Mouse (Mus musculus) induced T-regulatory cell, adult 2 months (primary cell): Measurements from ENCODE around the gene Trim17.
"Not testable (repeated sequence)": the region's sequence is repeated elsewhere in the genome, so short reads cannot be mapped to it uniquely, and the experiment has no call there.

Experiments
- DNase-seq: peaks from one replicate; pipeline ENCODE4 v3.0.0-alpha.2; 2012; ENCODE audit warnings: low read depth

Trim17 gene

DNA sequence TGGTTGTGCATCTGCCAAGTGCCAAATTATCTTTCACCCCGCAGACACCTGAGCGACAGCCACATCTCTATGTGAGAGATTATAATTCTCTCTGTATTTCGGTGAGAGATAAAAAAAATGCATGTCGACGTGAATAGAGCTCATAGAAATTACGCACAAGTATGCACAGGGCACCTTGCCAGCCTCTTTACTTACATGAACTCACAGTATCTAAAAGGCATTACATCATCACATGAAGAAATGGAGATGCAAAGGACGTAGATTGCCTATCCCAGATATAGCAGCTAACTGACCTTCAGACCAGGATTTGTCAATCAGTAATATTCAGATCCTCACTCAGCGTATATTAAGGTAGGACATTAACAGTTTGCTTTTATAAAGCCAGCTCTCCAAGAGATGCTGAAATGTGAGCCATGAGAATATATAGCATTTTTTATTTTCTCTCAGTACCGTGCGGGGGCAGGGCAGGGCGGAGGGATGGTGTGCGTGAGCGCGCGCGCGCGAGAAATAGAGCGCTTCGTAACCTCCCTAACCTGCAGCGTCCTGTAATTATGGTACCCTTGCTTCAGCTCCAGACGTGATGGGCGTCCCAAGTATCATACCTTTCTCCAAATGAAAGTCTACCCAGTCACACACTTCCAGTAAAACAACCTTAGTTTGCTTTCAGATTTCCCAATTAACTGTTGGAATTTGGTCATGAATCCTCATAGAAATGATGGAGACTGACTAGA is 6.5 kb upstream of the Trim17 start:
- DNase-seq: no peak

- DNase-seq: peak; percentile 91
These were observed 5.7 kb upstream of the Trim17 start, which contains the start of gene Hist3h2ba for GRCm38 (mm10) chr11:58948542-58949479. Gene Hist3h2ba, plus strand, starts transcription at chr11:58948920.

GRCm38 (mm10) chr11:58949480-58950431 is 4.7 kb upstream of the Trim17 start:
- DNase-seq: no peak

DNA sequence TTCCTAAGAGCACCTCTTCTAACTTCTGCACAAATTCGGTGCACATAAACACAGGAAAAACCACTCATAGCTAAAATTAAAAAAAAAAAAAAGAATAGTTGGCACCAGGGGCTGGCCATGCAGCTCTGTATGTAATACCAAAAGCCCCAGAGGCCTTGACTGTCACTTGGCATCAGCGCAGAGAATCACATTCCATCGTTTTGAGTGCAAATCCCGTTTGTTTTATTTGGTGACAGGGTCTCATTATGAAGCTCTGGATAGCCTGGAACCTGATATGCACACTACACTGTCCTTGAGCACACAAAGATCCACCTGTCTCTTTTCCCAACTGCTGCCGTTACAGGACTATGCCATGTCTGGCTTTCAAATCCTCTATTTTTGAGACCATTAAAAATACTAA is 3.3 kb upstream of the Trim17 start:
- no peak for DNase-seq

- DNase-seq: peak; percentile 82
These were observed 925 bp upstream of the Trim17 start for GRCm38 (mm10) chr11:58953351-58954169.

GRCm38 (mm10) chr11:58954170-58954419 is 390 bp upstream of the Trim17 start:
- not testable (repeated sequence) for DNase-seq

- DNase-seq: peak; percentile 54
These were observed 820 bp downstream of the Trim17 start for GRCm38 (mm10) chr11:58955143-58955867.

DNA sequence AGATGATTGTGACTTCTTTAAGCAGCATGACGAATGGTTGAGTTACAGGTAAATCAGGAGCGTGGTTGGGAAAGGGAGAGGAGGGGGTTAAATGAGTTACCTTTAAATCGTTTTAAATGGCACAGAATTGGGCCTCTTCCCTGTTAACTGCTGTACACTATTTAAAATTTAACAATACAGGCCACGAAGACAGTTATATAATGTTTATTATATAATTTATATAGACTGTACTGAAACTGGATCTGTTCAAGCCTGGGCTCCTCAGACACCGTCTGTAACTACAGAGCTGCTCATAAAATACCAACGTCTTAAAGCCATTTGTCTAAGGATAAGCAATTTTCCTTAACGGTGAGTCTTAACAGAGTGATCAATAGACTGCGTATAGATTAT is 1.4 kb downstream of the Trim17 start:
- no peak for DNase-seq

GRCm38 (mm10) chr11:58957226-58957914 is 2.9 kb downstream of the Trim17 start:
- DNase-seq: no peak

GRCm38 (mm10) chr11:58958536-58958935 is 4.1 kb downstream of the Trim17 start:
- DNase-seq: no peak

- DNase-seq: peak; percentile 54
These were observed 4.8 kb downstream of the Trim17 start for GRCm38 (mm10) chr11:58959186-58959825.

- DNase-seq: peak; percentile 94
These were observed 5.5 kb downstream of the Trim17 start for GRCm38 (mm10) chr11:58959921-58960465.

- DNase-seq: no peak
These were observed 7.1 kb downstream of the Trim17 start for GRCm38 (mm10) chr11:58961364-58962177.

DNA sequence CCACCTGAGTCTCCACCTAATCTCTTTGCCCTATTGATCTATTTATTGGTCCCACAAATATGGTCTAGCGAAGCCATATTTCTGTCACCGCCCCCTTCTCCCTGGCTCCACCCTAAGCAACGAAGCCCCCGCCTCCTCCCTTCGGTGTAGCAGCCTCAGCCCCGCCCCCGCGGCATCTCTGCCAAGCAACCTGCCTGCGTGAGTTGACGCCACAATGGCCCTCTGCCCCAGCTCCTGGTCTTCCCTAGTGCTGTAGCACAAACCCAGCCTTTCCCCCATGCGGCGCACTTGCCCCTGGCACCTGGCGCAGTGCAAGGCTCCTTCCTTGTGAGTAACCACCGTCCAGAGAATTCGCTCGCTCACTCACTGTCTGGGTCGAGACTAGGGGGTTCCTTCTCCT is 9.1 kb downstream of the Trim17 start:
- peak; percentile 60 for DNase-seq

DNA sequence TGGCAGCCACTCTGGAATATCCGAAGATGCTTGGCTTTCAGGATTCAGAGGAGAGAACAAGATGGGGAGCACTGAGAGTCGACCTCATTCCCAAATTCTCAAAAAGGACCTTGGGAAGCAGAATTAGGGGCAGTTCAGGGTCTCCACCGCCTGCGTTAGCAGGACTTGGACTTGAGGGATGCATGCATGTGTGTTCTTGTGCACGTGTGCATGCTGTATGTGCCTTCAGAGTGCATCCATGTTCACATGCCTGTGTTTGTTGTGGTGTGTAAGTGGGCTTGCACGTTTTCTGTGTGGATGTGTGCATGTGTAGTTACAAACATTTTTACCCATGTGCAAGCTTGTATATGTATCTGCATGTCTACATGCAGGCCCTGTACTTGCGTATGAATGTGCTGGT is 9.7 kb downstream of the Trim17 start:
- DNase-seq: no peak

DNA sequence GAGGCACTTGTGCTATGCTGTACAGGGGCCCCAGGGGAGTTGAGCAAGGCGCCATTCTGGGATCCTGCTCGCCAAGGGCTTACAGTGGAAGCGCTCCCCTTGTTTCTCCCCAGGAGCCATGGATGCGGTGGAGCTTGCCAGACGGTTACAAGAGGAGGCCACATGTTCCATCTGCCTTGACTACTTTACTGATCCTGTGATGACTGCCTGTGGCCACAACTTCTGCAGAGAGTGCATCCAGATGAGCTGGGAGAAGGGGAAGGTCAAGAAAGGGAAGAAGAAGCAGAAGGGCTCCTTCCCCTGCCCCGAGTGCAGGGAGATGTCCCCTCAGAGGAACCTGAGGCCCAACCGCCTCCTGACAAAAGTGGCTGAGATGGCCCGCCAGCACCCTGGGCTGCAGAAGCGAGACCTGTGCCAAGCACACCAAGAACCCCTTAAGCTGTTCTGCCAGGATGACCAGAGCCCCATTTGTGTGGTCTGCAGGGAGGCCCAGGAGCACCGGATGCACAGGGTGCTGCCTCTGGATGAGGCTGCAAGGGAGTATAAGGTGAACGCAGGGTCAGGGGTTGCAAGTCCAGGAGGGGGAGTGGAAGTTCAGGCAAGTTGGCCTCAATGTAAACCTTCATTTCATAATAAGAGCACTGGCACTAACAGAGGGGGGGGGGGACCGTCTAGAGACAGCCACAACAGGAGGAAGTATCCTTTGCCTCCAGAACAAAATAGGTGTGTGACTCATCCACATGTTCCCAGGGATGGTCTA is 10.7 kb downstream of the Trim17 start:
- DNase-seq: no peak

GRCm38 (mm10) chr11:58967346-58967745 is 12.9 kb downstream of the Trim17 start:
- peak; percentile 72 for DNase-seq

GRCm38 (mm10) chr11:58968551-58968950 is 14.1 kb downstream of the Trim17 start:
- no peak for DNase-seq
